Mouse (Mus musculus) retina, postnatal 1 day (tissue): ENCODE measurements at regions not wholly inside any gene's neighbourhood (a gene's known extent, or its start where the extent isn't known, plus 50 kb on each side); places are given as distances from the start of the nearest gene placed in this dataset.

Source experiments
- DNase-seq: peaks from one replicate; pipeline ENCODE4 v3.0.0-alpha.2; 2012

DNA sequence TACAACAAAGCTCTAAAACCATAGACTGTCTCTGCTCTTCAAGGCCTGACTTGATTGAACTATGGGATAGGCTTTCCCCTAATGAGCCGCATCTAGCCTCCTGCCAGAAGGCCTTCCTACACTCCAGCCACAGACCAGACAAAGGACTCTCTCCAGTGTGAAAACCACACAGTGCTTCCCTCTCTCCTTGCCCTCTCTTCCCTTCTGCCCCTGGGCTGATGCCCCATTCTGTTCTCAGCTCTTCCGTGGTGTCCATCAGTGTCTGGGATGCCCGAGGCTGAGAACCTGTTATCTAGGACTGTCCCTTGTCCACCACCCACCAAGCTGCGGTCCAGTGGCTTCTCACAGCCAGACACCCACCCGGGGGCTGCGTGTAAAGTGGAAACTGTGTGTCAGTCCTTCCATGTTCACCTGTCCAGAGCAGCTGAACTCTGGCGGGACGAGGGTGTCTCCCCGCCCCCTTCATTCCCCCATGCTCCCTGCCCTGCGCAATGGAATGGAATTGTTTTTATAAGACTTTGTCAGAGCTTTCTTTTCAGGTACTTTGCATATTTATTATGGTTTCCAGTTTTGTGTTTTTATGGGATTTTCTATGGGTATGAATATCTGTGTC is 856.4 kb downstream of the Stpg2 start:
- no peak for DNase-seq

DNA sequence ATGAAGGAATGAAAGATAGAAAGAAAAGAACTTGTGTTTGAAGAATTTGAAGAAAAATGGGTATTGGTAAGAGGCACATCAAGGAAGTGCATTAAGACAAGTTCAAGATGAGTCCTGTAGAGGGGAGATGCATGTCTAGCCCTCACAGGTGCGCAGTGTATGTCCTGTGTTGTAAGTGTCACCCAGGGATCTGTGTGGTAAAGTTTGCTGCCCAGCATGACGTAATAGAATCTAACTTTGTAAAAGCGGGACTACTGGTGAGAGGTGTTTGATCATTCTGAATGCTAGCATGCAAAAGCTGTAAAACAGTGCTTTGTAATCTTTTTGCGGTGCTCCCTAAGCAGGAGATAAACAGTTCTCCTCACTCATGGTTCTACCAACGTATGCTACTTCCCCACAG is 857.4 kb downstream of the Stpg2 start:
- no peak for DNase-seq

DNA sequence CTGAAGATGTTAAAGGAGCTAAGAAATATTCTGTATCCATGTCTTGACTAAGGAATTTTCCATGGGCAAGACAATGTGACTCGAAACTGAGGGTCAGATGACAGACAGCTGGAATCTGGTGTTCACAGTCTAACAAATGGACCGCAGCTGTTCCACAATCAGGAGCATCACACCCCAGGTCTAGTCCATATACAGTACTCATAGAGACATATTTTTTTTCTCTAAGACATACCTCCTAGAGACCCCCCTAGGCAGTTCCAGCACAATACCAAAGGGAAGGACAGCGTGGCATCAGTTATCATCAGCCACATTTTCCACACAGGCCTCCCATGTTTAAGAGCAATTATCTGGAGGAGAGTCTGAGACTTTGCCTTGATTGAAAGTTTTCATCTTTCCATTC is 878.8 kb downstream of the Stpg2 start:
- DNase-seq, result no peak

DNA sequence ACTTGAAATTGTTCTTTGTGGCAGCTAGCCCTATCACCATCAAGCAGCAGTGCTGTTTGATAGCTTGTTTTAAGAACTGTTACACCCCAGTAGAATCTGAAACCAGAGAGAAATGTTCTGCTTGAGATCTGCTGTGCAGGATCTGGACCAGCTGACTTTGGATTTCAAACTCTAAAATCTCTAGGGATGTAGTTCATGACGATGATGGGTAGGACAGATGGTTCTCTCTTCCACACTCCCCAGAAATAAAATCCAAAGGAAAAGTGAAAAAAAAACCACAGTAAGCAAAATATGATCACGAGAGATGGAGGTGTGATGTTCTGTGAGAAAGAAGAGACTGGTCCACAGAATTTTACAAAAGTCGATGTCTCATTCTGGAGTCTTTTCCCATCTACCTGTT is 879.9 kb downstream of the Stpg2 start:
- no peak for DNase-seq

DNA sequence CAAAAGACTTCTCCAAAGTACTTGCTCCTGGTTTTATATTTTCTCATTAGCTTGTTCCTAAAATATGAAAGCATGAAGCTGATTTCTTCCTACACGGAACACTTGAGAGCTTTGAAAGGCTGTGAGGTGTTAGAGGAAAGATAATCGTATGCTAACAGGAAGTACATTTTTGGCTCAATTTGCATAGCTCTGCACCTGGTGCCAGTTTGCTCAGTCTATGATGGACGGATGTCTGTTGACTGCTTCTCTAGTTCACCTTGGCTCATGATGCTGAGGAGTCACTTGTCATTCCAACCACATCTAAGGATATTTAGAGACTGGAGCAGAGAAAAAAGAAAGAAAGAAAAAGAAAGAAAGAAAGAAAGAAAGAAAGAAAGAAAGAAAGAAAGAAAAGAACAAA is 882.5 kb downstream of the Stpg2 start:
- DNase-seq, result no peak

DNA sequence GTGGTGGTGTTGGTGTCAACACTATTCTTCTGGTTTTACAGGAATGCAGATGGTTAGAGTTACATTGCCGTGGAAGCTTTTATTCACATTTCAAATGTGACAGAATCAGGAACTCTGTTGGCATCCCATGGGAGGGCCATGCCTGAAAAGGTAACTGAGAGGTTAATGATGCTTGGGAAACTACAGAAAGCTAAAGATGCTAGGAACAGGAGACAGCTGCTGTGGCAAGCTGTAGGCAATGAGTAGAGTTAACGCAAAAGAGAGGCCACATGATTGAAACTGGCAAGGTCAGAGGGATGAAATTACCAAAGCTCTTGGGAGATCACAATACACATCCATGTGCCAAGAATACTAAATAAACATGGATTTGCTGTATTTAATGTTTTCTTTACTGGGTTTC is 886.4 kb downstream of the Stpg2 start:
- no peak for DNase-seq

DNA sequence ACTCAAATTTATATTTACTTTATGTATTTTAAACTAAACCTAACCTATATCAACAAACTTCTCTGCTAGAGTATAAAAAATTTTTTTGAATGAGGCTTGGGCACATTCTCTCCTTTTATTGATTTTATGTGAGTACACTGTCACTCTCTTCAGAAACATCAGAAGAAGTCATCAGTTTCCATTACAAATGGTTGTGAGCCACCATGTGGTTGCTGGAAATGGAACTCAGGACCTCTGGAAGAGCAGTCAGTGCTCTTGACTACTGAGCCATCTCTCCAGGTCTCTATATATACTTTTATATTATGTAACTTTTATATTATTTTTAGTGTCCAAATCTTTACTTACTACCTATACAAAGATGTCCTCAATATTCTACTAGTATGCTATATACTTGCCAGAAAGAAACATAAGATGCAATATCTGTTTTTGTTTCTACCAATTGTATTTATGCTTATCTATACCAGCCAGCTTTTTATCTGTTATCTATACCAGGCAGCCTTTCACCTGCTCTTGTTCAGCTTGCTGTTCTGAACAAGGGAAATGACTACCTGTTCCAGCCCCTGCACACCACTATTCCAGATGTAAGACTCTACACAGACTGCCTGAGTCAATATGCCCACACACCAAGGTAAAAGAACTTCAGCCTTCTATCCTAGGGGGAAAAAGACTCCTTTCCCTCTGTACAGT is 891.5 kb downstream of the Stpg2 start:
- DNase-seq, result no peak

DNA sequence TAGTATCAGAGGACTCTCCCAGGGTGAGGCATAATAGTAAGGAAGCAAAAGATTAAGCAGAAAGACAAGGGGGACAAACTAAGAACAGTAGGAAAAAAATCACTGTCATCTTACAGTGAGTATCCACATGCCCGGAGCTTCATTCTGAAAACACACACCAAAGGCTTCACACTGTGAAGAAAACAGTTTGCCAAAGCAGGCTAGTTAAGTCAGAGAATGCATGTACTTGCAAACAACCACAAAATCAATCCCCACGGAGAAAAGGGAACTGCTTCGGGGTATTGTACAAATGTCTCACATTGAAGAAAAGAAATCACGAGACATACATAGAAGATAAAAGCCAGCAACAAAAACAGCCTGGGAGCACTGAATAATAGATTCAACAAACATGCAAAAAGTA is 903.9 kb downstream of the Stpg2 start:
- DNase-seq, result no peak

DNA sequence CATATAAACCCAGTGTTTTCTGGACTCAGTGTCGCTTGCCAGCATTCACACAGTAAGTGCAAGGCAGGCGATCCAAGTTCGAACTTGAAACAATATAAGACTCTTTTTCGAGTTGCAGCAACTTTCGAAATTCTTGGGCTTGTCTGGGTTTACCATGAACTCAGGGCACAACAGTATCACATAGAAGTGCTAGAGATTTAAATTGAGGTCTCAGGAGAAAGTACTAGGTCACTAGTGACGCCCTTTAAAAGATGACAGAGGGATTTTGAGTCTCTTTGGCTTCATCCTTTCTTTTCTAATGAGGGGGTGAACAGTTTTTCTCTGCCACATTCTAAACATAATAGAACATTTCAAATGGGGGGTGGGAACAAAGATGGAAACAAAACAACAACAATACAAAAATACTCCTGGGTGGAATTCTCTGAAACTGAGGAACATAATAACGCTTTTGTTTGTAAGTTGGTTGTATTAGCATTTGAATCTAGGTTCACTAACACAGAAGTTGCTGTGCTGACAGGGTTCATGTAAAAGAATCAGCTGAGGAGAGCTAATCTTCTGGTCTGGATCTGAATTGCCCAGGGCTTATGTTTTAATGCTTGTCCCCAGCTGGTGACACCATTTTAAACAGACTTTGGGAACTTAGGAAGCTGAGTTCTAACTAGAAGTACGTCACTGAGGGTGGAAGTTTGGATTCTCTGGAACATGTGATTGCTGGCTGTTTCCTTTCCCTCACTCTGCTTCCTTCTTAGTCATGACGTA is 906.1 kb downstream of the Stpg2 start:
- DNase-seq, result no peak

DNA sequence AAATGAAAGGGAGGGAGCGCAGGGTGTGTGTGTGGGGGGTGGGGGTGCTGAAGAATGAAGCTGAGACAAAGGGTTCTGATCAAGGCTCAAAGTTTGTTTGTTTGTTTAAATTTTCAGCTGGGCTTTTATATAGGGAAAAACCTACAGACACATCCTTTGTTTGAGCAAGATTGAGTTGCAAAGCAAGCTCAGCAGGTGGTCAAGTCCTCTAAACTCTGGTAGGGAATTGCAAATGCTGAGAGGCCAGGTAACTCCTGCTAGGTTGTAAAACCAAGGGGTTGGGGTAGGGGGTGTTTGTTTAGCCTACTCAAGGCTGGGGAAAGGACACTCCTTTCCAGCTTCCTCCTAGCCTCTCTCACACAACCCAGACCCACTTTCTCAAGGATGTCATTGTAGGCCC is 909.6 kb downstream of the Stpg2 start:
- no peak for DNase-seq

DNA sequence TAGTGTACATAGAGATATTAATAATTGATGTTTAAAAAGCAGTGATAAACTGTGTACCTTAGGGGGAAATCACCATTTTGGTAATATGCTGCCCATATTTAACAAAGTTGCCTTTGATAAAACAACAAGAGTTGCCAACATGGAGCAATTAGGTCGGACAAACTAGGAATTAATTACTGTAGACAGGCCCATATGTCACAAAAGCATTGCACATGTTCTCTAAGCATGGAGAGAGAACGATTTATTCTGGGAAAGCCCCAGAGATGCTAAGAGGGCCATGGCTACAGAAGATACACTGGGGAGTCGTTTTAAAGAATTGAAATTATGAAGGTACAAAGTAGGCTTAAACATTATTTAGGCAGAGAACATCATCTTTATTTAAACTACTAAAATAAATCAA is 921.8 kb downstream of the Stpg2 start:
- DNase-seq, result peak; percentile 54

DNA sequence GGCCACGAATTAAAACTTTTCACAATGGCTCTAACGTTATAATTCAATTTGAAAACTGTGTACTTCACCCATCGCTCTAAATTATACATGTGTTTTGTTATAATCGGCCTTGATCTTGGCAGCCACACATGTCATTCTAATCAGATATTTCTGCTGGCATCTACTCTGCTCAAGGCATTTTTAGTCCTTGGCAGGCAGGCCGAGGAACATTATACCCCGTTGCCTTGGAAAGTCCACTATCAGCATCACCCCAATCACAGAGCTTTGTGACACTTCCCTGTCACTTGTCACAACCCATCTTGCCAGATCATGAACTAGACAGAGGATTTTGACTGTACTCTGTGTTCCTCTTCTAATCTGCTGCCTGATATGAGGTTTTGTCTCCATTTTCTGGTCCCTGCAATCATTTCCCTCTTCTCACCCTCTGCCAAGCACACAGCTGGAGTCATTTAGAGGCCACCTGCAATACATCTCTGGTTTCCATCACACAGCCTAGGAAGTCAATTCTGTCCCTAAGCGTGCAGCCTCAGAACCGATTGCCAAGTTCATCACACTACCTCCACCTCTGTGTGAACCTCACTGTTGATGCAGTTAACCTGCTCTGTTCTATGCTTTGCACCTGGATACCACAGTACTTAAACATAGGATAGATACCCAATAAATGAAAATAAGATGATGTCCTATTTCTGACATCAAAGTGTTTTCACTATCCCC is 923.7 kb downstream of the Stpg2 start:
- peak; percentile 46 for DNase-seq

DNA sequence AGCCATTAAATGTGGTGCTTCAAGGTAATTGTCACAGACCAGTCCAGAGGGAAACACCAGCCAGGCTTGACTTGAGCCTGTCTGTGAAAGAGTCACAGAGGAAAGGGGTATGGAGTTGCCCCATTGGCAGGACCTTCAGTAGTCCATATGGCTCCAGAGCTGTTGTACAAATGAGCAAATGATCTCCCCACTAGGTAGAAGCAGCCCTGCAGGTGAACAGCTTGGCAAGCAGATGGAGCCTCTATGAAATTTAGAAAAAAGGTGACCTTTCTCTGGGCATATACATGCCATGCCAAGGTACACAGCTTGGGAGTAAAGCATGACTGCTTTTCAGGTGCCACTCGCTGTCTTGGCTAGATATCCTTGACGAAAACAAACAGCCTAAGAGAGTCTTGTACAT is 938.4 kb downstream of the Stpg2 start:
- DNase-seq, result no peak

DNA sequence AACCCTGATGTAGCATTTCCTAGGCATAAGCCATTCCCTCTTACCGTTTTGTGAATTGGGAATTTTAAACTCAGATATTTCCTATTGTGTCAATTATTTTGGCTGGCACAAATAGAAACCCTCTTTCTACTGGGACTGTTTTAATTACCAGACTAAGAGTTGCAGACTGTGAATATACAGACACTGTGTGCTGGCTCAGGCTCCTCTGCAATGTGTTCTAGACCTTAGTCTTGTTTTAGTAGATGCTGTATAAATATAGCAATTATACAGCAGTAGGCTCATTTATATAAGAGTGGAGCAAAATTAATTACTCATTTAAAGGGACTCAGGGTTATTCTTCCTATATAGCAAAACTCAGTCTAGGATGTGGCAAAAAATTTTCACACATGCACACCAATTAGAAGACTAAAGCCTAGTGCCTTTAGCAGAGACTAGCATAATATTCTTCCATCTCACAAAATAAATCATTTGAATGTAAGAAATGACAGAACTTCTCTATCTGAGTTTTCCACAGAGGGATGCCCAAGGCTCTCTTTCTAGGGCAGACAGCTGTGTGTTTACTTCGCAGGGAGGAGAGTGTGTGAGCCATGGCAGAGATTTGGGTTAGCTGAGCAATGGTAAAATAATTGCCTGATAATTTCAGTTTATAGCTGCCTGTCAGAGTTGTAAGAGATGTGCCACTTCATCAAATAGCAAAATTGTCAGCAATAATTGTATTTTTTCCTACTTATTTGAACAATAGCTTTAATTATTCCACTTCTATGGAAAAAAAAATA is 941.9 kb downstream of the Stpg2 start:
- no peak for DNase-seq

DNA sequence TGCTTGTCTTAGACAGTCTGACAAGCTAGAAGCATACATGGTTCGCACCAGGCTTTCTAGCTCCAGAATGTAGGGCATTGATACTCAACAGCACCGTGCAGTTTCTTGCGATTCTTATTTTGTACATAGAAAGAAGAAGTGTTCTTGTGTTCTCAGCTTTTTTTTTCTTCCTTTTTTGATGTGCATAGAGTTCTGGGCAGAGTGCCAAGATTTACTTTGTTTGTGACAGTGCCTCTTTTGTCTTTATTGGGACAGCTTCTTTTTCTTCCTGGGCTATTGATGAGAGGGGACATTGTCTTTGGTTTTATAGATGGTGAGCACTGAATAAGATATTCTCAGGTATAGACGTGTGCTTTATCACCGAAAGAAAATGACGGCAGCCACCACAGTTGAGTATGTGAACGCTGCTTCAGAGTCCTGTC is 945.0 kb downstream of the Stpg2 start:
- peak; percentile 87 for DNase-seq

DNA sequence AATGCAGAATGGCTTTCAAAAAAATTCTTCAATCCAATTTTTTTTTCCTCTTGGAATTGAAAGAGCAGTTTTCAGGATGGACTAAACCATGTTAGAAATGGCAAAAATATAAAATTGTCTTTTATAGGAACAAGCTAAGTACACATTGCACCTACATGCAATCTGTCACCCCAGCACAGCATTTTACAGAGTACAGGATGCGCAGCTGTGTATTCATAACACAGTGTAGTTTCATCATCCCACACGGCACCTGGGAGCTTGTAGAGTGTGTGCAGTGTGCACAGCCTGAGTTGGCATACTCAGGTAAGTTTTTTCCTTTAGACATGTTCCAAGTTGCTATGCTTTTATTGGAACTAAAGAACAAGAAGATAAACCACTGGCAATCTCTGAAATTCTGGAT is 974.0 kb downstream of the Stpg2 start:
- DNase-seq, result no peak

DNA sequence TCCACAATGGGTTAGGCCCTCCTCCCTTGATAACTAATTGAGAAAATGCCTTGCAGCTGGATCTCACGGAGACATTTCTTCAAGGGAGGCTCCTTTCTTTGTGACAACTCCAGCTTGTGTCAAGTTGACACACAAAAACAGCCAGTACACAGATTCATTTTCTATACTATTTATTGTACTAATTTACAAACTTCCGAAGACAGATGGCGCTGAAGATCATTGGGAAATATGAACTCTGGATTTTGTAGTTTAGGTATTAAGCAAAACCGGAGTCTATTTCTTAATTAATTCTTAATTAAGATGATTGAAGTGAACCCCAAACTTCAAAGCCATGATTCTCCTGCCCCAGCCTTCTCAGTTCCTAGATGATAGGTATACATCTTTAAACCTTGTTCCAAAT is 977.2 kb downstream of the Stpg2 start:
- DNase-seq, result no peak

DNA sequence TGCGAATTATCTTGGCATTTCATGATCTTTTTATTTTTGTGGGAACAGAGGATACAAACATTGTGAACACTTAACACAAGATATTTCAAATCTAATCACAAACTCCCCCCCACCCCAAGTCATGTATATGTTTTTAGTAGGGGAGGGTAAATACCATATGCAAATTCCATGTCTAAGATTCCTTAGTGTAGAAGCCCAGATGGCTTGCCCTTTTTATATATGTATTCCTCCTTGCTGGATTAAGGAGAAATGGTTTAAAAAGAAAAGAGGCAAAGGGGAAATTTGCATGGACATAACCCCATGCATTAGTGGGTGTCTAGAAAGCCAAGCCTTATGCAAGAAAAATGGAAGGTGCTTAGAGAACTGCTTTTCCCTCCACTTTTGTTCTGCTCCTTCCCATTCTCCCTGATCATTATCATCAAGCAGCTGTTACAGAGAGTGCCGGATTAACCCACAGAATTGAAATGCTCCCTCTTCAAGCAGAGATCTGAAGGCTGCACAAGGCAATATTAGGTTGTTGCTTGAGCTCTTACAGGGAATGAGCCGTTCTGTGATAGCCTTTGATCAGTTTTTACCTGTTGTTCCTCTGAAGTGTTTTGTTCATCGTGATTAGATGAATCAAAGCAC is 979.5 kb downstream of the Stpg2 start:
- no peak for DNase-seq

DNA sequence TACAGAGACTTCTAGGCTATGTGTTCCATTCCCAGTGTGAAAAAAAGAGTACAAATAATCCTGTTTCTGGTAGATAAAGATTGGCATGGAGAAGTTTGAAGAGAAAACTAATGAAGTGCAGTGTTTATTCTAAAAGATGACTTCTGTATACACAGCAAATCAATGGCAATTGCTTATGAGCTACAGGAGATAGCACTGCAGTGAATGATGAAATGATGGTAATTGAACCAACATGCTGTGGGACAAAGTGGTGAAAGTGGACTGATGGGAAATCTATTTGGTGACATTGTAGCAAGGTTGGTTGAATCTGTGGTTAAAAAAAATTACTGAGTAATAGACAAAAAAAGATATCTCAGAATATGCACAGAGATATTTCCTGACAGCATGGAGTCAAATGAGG is 1000.4 kb downstream of the Stpg2 start:
- DNase-seq, result no peak

DNA sequence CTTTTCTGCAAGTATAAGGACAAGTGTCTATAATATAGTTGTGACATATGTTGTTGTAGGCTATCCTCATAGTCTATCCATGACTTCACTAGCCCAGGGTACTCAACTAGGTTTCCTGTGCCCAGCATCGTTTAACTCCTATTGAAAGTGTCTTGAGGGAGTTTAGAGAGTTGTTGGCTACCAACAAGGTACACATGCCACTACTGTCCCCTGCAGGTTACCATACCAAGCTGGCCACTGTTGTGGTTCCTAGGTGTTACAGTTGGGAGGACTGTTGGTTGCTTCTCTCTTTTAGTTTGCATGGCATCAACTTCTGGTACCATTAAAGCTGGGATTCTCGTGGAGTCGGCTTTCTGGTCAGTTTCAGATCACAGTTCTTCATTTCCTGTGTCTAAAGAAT is 990.7 kb downstream of the Pdha2 start:
- no peak for DNase-seq

DNA sequence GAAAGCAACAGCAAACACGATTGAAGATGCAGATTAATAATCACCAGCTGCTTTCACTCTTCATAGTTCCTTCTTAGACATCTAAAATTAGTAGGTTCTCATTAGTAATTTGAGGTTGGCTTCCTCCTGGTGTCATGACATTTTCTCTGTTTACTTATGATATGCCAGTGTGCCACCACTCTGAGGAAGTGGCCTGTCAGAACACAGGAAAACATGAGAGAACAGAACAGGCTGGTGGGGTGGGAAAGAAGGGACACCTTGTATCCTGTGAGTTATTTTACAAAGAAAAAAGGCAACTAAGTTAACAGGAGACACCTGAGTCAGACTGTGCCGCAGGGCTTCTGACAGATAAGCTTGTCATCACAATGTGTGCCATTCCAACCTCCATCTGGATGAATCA is 981.4 kb downstream of the Pdha2 start:
- DNase-seq, result no peak

DNA sequence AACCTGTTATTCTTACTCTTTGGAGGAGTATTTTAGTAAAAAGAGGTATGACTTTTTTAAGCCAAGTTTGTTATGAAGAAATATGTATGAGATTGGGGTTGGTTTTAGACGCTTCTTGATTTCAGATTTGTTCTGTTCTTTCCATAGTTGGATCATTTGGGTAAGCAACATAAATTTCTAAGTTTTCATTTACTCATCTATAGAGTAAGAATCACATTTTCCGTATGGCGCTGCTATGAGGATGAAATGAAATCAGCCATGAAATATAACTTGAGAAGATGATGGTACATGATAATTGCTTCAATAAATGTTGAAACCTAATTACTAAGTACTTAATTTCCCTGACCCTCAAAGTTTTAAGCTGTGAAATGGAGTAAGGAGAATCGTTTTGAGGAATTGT is 979.0 kb downstream of the Pdha2 start:
- DNase-seq, result no peak
